Mouse (Mus musculus): ENCODE results near the gene Slc22a7. TPM values are rescaled to one million over a fixed set of nuclear protein-coding genes. Genes with fewer than 3 reads are reported as not detected.

Gene Slc22a7
- polyA plus RNA-seq, 1 experiment from 2014 or later = not detected

GRCm38 (mm10) chr17:46457791-46458190 is 19.5 kb upstream of the Slc22a7 start:
- peaks cover 67% of the 10 kb centered on the region for H3K27me3 ChIP-seq (replicated peaks; ENCODE audit: control insufficient read depth, insufficient read depth, low read length)
- no peaks in the 10 kb centered on the region for H3K9me3 ChIP-seq (ENCODE audit: control insufficient read depth)
- 7% methylated on average over 10 of the region's 10 CpGs for WGBS
- H3K4me2 ChIP-seq (replicated peaks; ENCODE audit: low read depth) = no peak overlapping the region
- H3K9ac ChIP-seq (ENCODE audit: low read depth, low read length) = no peak overlapping the region
- peak; percentile 70 for TF ChIP-seq CTCF (IDR thresholded peaks at IDR 0.05; ENCODE audit: low read depth)
- H3K27ac ChIP-seq (ENCODE audit: low read depth, low read length) = no peak overlapping the region
- no peak for ATAC-seq
- H3K4me1 ChIP-seq (replicated peaks; ENCODE audit: control insufficient read depth, insufficient read depth, low read length) = 0 out of 2 replicates have a peak, but pooled peaks cover 5% of the 10 kb centered on the region
- no peaks in the 10 kb centered on the region for H3K36me3 ChIP-seq (ENCODE audit: control insufficient read depth, insufficient read depth)
- no peak overlapping the region for H3K4me3 ChIP-seq (ENCODE audit: low read depth, low read length)

- 2% methylated on average over 33 of the region's 33 CpGs for WGBS
- peak overlapping the region; percentile 39 for H3K4me3 ChIP-seq (ENCODE audit: low read depth, low read length)
- ATAC-seq = no peak
- 0 out of 2 replicates have a peak, but pooled peaks cover 5% of the 10 kb centered on the region for H3K4me1 ChIP-seq (replicated peaks; ENCODE audit: control insufficient read depth, insufficient read depth, low read length)
- H3K27ac ChIP-seq (ENCODE audit: low read depth, low read length) = no peak overlapping the region
- H3K9me3 ChIP-seq (ENCODE audit: control insufficient read depth) = no peaks in the 10 kb centered on the region
- peak overlapping the region; percentile 68 for H3K4me2 ChIP-seq (replicated peaks; ENCODE audit: low read depth)
- peaks cover 61% of the 10 kb centered on the region for H3K27me3 ChIP-seq (replicated peaks; ENCODE audit: control insufficient read depth, insufficient read depth, low read length)
- H3K36me3 ChIP-seq (ENCODE audit: control insufficient read depth, insufficient read depth) = no peaks in the 10 kb centered on the region
- no peak overlapping the region for H3K9ac ChIP-seq (ENCODE audit: low read depth, low read length)
- TF ChIP-seq CTCF (IDR thresholded peaks at IDR 0.05; ENCODE audit: low read depth) = no peak
Measured at GRCm38 (mm10) chr17:46455110-46455691, 16.9 kb upstream of the Slc22a7 start.

- H3K27me3 ChIP-seq (replicated peaks; ENCODE audit: control insufficient read depth, insufficient read depth, low read length) = peaks cover 55% of the 10 kb centered on the region
- no peaks in the 10 kb centered on the region for H3K36me3 ChIP-seq (ENCODE audit: control insufficient read depth, insufficient read depth)
- no peak overlapping the region for H3K9ac ChIP-seq (ENCODE audit: low read depth, low read length)
- H3K27ac ChIP-seq (ENCODE audit: low read depth, low read length) = no peak overlapping the region
- H3K4me1 ChIP-seq (replicated peaks; ENCODE audit: control insufficient read depth, insufficient read depth, low read length) = 0 out of 2 replicates have a peak, but pooled peaks cover 5% of the 10 kb centered on the region
- H3K4me3 ChIP-seq (ENCODE audit: low read depth, low read length) = peak overlapping the region; percentile 39
- no peaks in the 10 kb centered on the region for H3K9me3 ChIP-seq (ENCODE audit: control insufficient read depth)
- no peak for TF ChIP-seq CTCF (IDR thresholded peaks at IDR 0.05; ENCODE audit: low read depth)
- H3K4me2 ChIP-seq (replicated peaks; ENCODE audit: low read depth) = peak overlapping the region; percentile 68
- no peak for ATAC-seq
- WGBS = 3% methylated on average over 9 of the region's 9 CpGs
Measured at GRCm38 (mm10) chr17:46454539-46454938, 16.3 kb upstream of the Slc22a7 start.

GRCm38 (mm10) chr17:46453970-46454411 is 15.7 kb upstream of the Slc22a7 start:
- no peak for ATAC-seq
- no peak overlapping the region for H3K9ac ChIP-seq (ENCODE audit: low read depth, low read length)
- 0 out of 2 replicates have a peak, but pooled peaks cover 5% of the 10 kb centered on the region for H3K4me1 ChIP-seq (replicated peaks; ENCODE audit: control insufficient read depth, insufficient read depth, low read length)
- H3K4me3 ChIP-seq (ENCODE audit: low read depth, low read length) = peak overlapping the region; percentile 39
- H3K36me3 ChIP-seq (ENCODE audit: control insufficient read depth, insufficient read depth) = no peaks in the 10 kb centered on the region
- H3K4me2 ChIP-seq (replicated peaks; ENCODE audit: low read depth) = peak overlapping the region; percentile 68
- WGBS = 4% methylated on average over 25 of the region's 26 CpGs
- peak; percentile 40 for TF ChIP-seq CTCF (IDR thresholded peaks at IDR 0.05; ENCODE audit: low read depth)
- H3K27ac ChIP-seq (ENCODE audit: low read depth, low read length) = no peak overlapping the region
- peaks cover 52% of the 10 kb centered on the region for H3K27me3 ChIP-seq (replicated peaks; ENCODE audit: control insufficient read depth, insufficient read depth, low read length)
- H3K9me3 ChIP-seq (ENCODE audit: control insufficient read depth) = no peaks in the 10 kb centered on the region

DNA sequence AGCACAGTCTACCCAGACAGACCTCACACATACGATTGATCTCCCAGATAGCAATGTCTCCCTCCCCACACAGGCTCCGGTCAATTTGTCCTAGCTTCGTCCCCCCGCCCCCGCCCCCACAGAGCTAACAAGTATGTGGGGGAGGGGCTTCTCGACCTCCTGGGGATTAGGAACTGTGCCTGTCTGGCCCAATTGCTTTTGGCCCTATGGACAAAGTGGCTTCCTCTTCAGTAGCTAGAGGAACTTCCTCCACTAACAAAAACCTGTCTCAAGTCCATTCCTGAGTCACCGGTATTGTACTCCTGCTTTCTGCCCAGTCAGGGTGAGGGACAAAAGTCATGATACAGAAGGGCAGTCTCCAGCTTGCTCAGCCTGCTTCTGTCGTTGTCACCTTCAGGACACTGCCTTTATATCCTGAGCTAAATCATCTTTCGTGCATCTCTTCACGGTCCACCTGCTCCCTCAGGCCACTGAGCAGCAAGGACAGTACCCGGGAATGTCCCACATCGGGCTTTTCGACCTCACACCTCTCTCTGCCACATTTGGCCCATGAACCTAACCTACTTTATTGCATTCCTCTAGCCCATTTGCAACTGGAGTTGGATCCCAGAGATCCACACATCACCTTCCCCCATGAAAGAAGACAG is 15.2 kb upstream of the Slc22a7 start:
- 0 out of 2 replicates have a peak, but pooled peaks cover 5% of the 10 kb centered on the region for H3K4me1 ChIP-seq (replicated peaks; ENCODE audit: control insufficient read depth, insufficient read depth, low read length)
- no peak overlapping the region for H3K9ac ChIP-seq (ENCODE audit: low read depth, low read length)
- TF ChIP-seq CTCF (IDR thresholded peaks at IDR 0.05; ENCODE audit: low read depth) = no peak
- H3K27ac ChIP-seq (ENCODE audit: low read depth, low read length) = no peak overlapping the region
- no peaks in the 10 kb centered on the region for H3K9me3 ChIP-seq (ENCODE audit: control insufficient read depth)
- no peaks in the 10 kb centered on the region for H3K36me3 ChIP-seq (ENCODE audit: control insufficient read depth, insufficient read depth)
- H3K27me3 ChIP-seq (replicated peaks; ENCODE audit: control insufficient read depth, insufficient read depth, low read length) = peaks cover 49% of the 10 kb centered on the region
- WGBS = 16% methylated on average over 13 of the region's 13 CpGs
- ATAC-seq = no peak
- H3K4me2 ChIP-seq (replicated peaks; ENCODE audit: low read depth) = no peak overlapping the region
- no peak overlapping the region for H3K4me3 ChIP-seq (ENCODE audit: low read depth, low read length)

DNA sequence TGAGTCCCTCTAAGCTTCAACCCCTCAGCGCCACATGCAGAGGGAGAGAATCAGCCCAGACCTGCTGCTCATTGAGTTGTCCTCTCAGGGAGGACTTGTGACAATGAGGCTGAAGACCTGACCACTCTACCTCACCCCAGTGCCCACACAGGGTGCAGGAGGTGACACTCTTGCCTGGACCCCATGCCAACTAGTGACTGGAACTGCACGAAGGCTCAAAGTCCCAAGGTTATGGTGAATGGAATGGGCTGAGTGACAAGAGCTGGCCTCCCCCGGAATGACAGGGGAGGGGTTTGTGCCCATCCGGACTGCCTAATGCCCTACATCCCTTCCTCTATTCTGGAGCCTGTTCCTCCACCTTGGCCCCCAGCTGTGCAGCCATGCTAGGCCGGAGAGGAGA is 14.4 kb upstream of the Slc22a7 start:
- Histone ChIP-seq H3K9ac (ENCODE audit: low read depth, low read length) (no peak overlapping the region), H3K36me3 (ENCODE audit: control insufficient read depth, insufficient read depth) (no peaks in the 10 kb centered on the region), H3K4me2 (replicated peaks; ENCODE audit: low read depth) (no peak overlapping the region), H3K4me1 (replicated peaks; ENCODE audit: control insufficient read depth, insufficient read depth, low read length) (0 out of 2 replicates have a peak, but pooled peaks cover 5% of the 10 kb centered on the region), H3K4me3 (ENCODE audit: low read depth, low read length) (no peak overlapping the region), H3K27ac (ENCODE audit: low read depth, low read length) (no peak overlapping the region), H3K9me3 (ENCODE audit: control insufficient read depth) (no peaks in the 10 kb centered on the region), H3K27me3 (replicated peaks; ENCODE audit: control insufficient read depth, insufficient read depth, low read length) (peaks cover 49% of the 10 kb centered on the region)
- WGBS = 27% methylated on average over 5 of the region's 5 CpGs
- no peak for TF ChIP-seq CTCF (IDR thresholded peaks at IDR 0.05; ENCODE audit: low read depth)
- ATAC-seq = 0 out of 2 replicates have a peak, but pooled peaks have one; percentile 11
